Mouse (Mus musculus): ENCODE results near the gene Lyrm9. TPM values are rescaled to one million over a fixed set of nuclear protein-coding genes. Genes with fewer than 3 reads are reported as not detected.

The Lyrm9 gene
- total and polyA plus RNA-seq, 2 experiments from 2014 or later, result 6.9 to 51.7 TPM

DNA sequence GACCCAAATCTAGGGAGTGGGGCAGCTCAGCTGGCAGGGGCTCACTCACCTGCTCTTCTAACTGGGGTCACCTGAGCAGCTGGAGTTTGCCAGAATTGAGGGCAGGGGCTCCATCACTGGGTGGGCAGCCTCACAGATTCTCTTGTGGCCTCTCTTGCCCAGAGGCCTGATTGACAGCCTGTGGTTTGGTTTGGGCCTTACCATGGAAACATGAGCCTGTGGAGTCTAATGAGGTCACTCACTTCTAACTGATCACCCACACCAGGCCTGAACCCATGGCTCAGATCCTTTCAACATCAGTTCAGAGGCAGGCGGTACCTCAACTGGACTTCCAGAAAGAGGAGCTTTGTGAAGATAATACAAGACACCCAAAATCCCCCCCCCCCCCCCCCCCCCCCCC lies 60.3 kb downstream of the Lyrm9 start:
- no peak for DNase-seq (ENCODE audit: low spot score)
- no peaks in the 10 kb centered on the region for H3K27me3 ChIP-seq (ENCODE audit: control insufficient read depth, insufficient read depth, low read length)
- H3K27ac ChIP-seq (ENCODE audit: low read depth), result no peak overlapping the region
- H3K9ac ChIP-seq (replicated peaks; ENCODE audit: low read depth, low read length), result no peak overlapping the region
- no peak for TF ChIP-seq EP300 (IDR thresholded peaks at IDR 0.05; ENCODE audit: low read depth)
- no peak for TF ChIP-seq CTCF (IDR thresholded peaks at IDR 0.05; ENCODE audit: low read depth)
- H3K4me2 ChIP-seq (ENCODE audit: low read depth, low read length), result peak overlapping the region; percentile 31
- no peaks in the 10 kb centered on the region for H3K9me3 ChIP-seq (replicated peaks; ENCODE audit: control insufficient read depth, low read length)
- no peak overlapping the region for H3K4me3 ChIP-seq (ENCODE audit: low read depth, low read length)
- ATAC-seq (ENCODE audit: insufficient read depth, low read depth), result peak; percentile 30; the same call in 1 of the 2 replicates
- 33% methylated on average over 1 of the region's 1 CpGs for WGBS
- no peaks in the 10 kb centered on the region for H3K36me3 ChIP-seq (replicated peaks; ENCODE audit: control insufficient read depth, insufficient read depth, low read length)
- H3K4me1 ChIP-seq (ENCODE audit: control insufficient read depth, insufficient read depth), result peaks cover 4% of the 10 kb centered on the region; the same call in 1 of the 2 replicates

- peak overlapping the region; percentile 43; the same call in 1 of the 2 replicates for H3K27ac ChIP-seq (ENCODE audit: low read depth)
- ATAC-seq (ENCODE audit: insufficient read depth, low read depth), result peak; percentile 81
- TF ChIP-seq CTCF (IDR thresholded peaks at IDR 0.05; ENCODE audit: low read depth), result no peak
- no peak for TF ChIP-seq EP300 (IDR thresholded peaks at IDR 0.05; ENCODE audit: low read depth)
- H3K36me3 ChIP-seq (replicated peaks; ENCODE audit: control insufficient read depth, insufficient read depth, low read length), result no peaks in the 10 kb centered on the region
- no peak overlapping the region; the same call in 1 of the 2 replicates for H3K4me3 ChIP-seq (ENCODE audit: low read depth, low read length)
- no peaks in the 10 kb centered on the region for H3K27me3 ChIP-seq (ENCODE audit: control insufficient read depth, insufficient read depth, low read length)
- no peak overlapping the region for H3K9ac ChIP-seq (replicated peaks; ENCODE audit: low read depth, low read length)
- H3K4me1 ChIP-seq (ENCODE audit: control insufficient read depth, insufficient read depth), result peaks cover 4% of the 10 kb centered on the region; the same call in 1 of the 2 replicates
- H3K9me3 ChIP-seq (replicated peaks; ENCODE audit: control insufficient read depth, low read length), result no peaks in the 10 kb centered on the region
- DNase-seq (ENCODE audit: low spot score), result peak; percentile 69
- 41% methylated on average over 9 of the region's 9 CpGs for WGBS
- peak overlapping the region; percentile 31 for H3K4me2 ChIP-seq (ENCODE audit: low read depth, low read length)
These were observed 61.0 kb downstream of the Lyrm9 start for GRCm38 (mm10) chr11:78887102-78887971.

DNA sequence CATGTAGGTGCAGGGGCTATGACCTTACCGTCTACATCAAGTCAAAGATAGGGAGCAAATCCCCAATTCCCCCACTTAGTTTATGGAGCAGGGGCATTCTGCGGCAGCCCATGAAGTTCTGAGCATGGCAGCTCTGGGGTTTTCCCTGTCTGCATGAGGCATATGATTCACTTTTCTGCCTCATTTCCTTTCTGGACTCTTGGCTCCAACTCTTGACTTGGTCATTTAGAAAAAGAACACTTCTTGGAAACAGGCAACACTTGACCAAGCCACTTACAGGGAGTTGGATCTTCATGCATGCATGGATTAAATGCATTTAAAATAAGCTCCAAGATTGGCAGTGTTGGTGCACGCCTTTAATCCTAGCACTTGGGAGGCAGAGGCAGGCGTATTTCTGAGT lies 62.8 kb downstream of the Lyrm9 start:
- DNase-seq (ENCODE audit: low spot score) (no peak), ATAC-seq (ENCODE audit: insufficient read depth, low read depth) (no peak)
- no peak for TF ChIP-seq CTCF (IDR thresholded peaks at IDR 0.05; ENCODE audit: low read depth)
- Histone ChIP-seq H3K4me1 (ENCODE audit: control insufficient read depth, insufficient read depth) (peaks cover 4% of the 10 kb centered on the region; the same call in 1 of the 2 replicates), H3K27ac (ENCODE audit: low read depth) (no peak overlapping the region), H3K27me3 (ENCODE audit: control insufficient read depth, insufficient read depth, low read length) (no peaks in the 10 kb centered on the region), H3K36me3 (replicated peaks; ENCODE audit: control insufficient read depth, insufficient read depth, low read length) (no peaks in the 10 kb centered on the region), H3K9me3 (replicated peaks; ENCODE audit: control insufficient read depth, low read length) (no peaks in the 10 kb centered on the region), H3K4me2 (ENCODE audit: low read depth, low read length) (no peak overlapping the region), H3K9ac (replicated peaks; ENCODE audit: low read depth, low read length) (no peak overlapping the region), H3K4me3 (ENCODE audit: low read depth, low read length) (no peak overlapping the region)
- WGBS, result 90% methylated on average over 4 of the region's 4 CpGs

Other genes with a start within 250 kb of the Lyrm9 start
- gene Nlk, start 129.2 kb upstream of the Lyrm9 start, total RNA-seq (2014; rRNA removed; ENCODE audit: low replicate concordance), result 15.0 and 19.3 TPM in 2 replicates
- 11.6 and 13.0 TPM in 2 replicates for gene Nlk, start 129.2 kb upstream of the Lyrm9 start, polyA plus RNA-seq (2015; fragmentation: Nextera tagmentation; extraction: Ambion mirVana)
- 43.9 and 58.6 TPM in 2 replicates for gene Ccnq, start 74.9 kb upstream of the Lyrm9 start, total RNA-seq (2014; rRNA removed; ENCODE audit: low replicate concordance)
- 31.0 and 32.3 TPM in 2 replicates for gene Ccnq, start 74.9 kb upstream of the Lyrm9 start, polyA plus RNA-seq (2015; fragmentation: Nextera tagmentation; extraction: Ambion mirVana)
- 0.19 and 0.53 TPM in 2 replicates for gene Nos2, start 94.2 kb downstream of the Lyrm9 start, total RNA-seq (2014; rRNA removed; ENCODE audit: low replicate concordance)
- gene Nos2, start 94.2 kb downstream of the Lyrm9 start, polyA plus RNA-seq (2015; fragmentation: Nextera tagmentation; extraction: Ambion mirVana), result 1.7 and 1.8 TPM in 2 replicates
- gene Lgals9, start 158.4 kb downstream of the Lyrm9 start, total RNA-seq (2014; rRNA removed; ENCODE audit: low replicate concordance), result 125 and 155 TPM in 2 replicates
- 63.0 and 76.9 TPM in 2 replicates for gene Lgals9, start 158.4 kb downstream of the Lyrm9 start, polyA plus RNA-seq (2015; fragmentation: Nextera tagmentation; extraction: Ambion mirVana)

All from heart, postnatal 0 days (tissue).